Mouse (Mus musculus): ENCODE data around the gene Cmbl. TPM values are rescaled to one million over a fixed set of nuclear protein-coding genes. Genes with fewer than 3 reads are reported as not detected.
"Not testable (repeated sequence)": the region's sequence is repeated elsewhere in the genome, so short reads cannot be mapped to it uniquely, and the experiment has no call there.

Gene Cmbl
- polyA plus RNA-seq, 3 experiments from 2014 or later = not detected

- no peak for ATAC-seq
These were observed 22.9 kb upstream of the Cmbl start for GRCm38 (mm10) chr15:31542013-31542958.

GRCm38 (mm10) chr15:31543246-31543645 is 21.9 kb upstream of the Cmbl start:
- no peak for ATAC-seq

GRCm38 (mm10) chr15:31545058-31545457 is 20.1 kb upstream of the Cmbl start:
- no peak for ATAC-seq

- no peak for ATAC-seq
These were observed 18.9 kb upstream of the Cmbl start for GRCm38 (mm10) chr15:31546291-31546690.

- ATAC-seq = no peak
These were observed 17.8 kb upstream of the Cmbl start for GRCm38 (mm10) chr15:31547421-31547820.

- ATAC-seq = no peak
These were observed 14.8 kb upstream of the Cmbl start for GRCm38 (mm10) chr15:31550381-31550780.

- no peak for ATAC-seq
These were observed 10.3 kb upstream of the Cmbl start for GRCm38 (mm10) chr15:31554855-31555254.

- no peak for ATAC-seq
These were observed 3.8 kb upstream of the Cmbl start for GRCm38 (mm10) chr15:31561390-31561789.

GRCm38 (mm10) chr15:31561976-31562375 is 3.2 kb upstream of the Cmbl start:
- ATAC-seq = no peak

GRCm38 (mm10) chr15:31562847-31563246 is 2.3 kb upstream of the Cmbl start:
- ATAC-seq = no peak

GRCm38 (mm10) chr15:31563577-31564546 is 1.3 kb upstream of the Cmbl start:
- ATAC-seq = no peak

GRCm38 (mm10) chr15:31565786-31566185 is 597 bp downstream of the Cmbl start:
- no peak for ATAC-seq

GRCm38 (mm10) chr15:31567431-31567830 is 2.2 kb downstream of the Cmbl start:
- no peak for ATAC-seq

- ATAC-seq = no peak
These were observed 3.4 kb downstream of the Cmbl start for GRCm38 (mm10) chr15:31568581-31568996.

- no peak for ATAC-seq
These were observed 4.3 kb downstream of the Cmbl start for GRCm38 (mm10) chr15:31569325-31570022.

- ATAC-seq = no peak
These were observed 5.8 kb downstream of the Cmbl start for GRCm38 (mm10) chr15:31570959-31571358.

GRCm38 (mm10) chr15:31571906-31572722 is 6.9 kb downstream of the Cmbl start:
- ATAC-seq = no peak

GRCm38 (mm10) chr15:31573287-31573686 is 8.1 kb downstream of the Cmbl start:
- ATAC-seq = no peak

- no peak for ATAC-seq
These were observed 8.5 kb downstream of the Cmbl start for GRCm38 (mm10) chr15:31573692-31574091.

- ATAC-seq = no peak
These were observed 10.9 kb downstream of the Cmbl start for GRCm38 (mm10) chr15:31576076-31576475.

- ATAC-seq = not testable (repeated sequence)
These were observed 15.9 kb downstream of the Cmbl start for GRCm38 (mm10) chr15:31581086-31581485.
